Mouse (Mus musculus): ENCODE results near the gene Trim15. TPM values are rescaled to one million over a fixed set of nuclear protein-coding genes. Genes with fewer than 3 reads are reported as not detected.
A peak's percentile ranks its signal among the peaks of the same experiment; 100 is the strongest.

The Trim15 gene
- polyA plus RNA-seq, 1 experiment from 2014 or later = 0.22 TPM

- peak; percentile 44 for DNase-seq
- no peak for ATAC-seq (ENCODE audit: low read depth)
Observed at GRCm38 (mm10) chr17:36824005-36824404, 43.0 kb downstream of the Trim15 start.

GRCm38 (mm10) chr17:36811871-36812270, 55.1 kb downstream of the Trim15 start, which contains the start of gene H2-M10.6:
Gene H2-M10.6 (plus strand): TSS chr17:36812171.
- Histone ChIP-seq H3K36me3 (no peaks in the 10 kb centered on the region), H3K4me3 (replicated peaks) (no peak within 1 kb of the TSS), H3K27me3 (no peaks in the 10 kb centered on the region), H3K9ac (no peak within 1 kb of the TSS), H3K9me3 (replicated peaks) (no peaks in the 10 kb centered on the region), H3K27ac (no peak within 1 kb of the TSS), H3K4me2 (no peak within 1 kb of the TSS), H3K4me1 (replicated peaks) (no peaks in the 10 kb centered on the region)
- DNase-seq (no peak), ATAC-seq (ENCODE audit: low read depth) (no peak)

More at GRCm38 (mm10) chr17:36824005-36824404, 43.0 kb downstream of the Trim15 start:
- Histone ChIP-seq H3K4me2 (no peak overlapping the region), H3K27ac (no peak overlapping the region), H3K4me3 (replicated peaks) (no peak overlapping the region), H3K9ac (no peak overlapping the region), H3K36me3 (no peaks in the 10 kb centered on the region), H3K9me3 (replicated peaks) (no peaks in the 10 kb centered on the region), H3K27me3 (no peaks in the 10 kb centered on the region), H3K4me1 (replicated peaks) (no peaks in the 10 kb centered on the region; the same call in 1 of the 2 replicates)

Other genes with a start within 250 kb of the Trim15 start
- gene H2-M9, start 224.5 kb downstream of the Trim15 start, polyA plus RNA-seq (2015; fragmentation: Nextera tagmentation; extraction: Ambion mirVana) = not detected in 2 replicates
- not detected in 2 replicates for gene H2-M1, start 195.0 kb downstream of the Trim15 start, polyA plus RNA-seq (2015; fragmentation: Nextera tagmentation; extraction: Ambion mirVana)
- not detected in 2 replicates for gene H2-M10.5, start 94.3 kb downstream of the Trim15 start, polyA plus RNA-seq (2015; fragmentation: Nextera tagmentation; extraction: Ambion mirVana)
- not detected in 2 replicates for gene H2-M10.6, start 55.0 kb downstream of the Trim15 start, polyA plus RNA-seq (2015; fragmentation: Nextera tagmentation; extraction: Ambion mirVana)
- gene Trim26, start 30.1 kb downstream of the Trim15 start, polyA plus RNA-seq (2015; fragmentation: Nextera tagmentation; extraction: Ambion mirVana) = 12.1 and 12.4 TPM in 2 replicates
- 286 and 323 TPM in 2 replicates for gene Trim10, start 2.4 kb upstream of the Trim15 start, polyA plus RNA-seq (2015; fragmentation: Nextera tagmentation; extraction: Ambion mirVana)
- gene Trim40, start 22.9 kb upstream of the Trim15 start, polyA plus RNA-seq (2015; fragmentation: Nextera tagmentation; extraction: Ambion mirVana) = 0.17 TPM in 1 of 2 replicates, not detected in the other
- 0.09 TPM in 1 of 2 replicates, not detected in the other for gene Trim31, start 30.9 kb upstream of the Trim15 start, polyA plus RNA-seq (2015; fragmentation: Nextera tagmentation; extraction: Ambion mirVana)
- gene Rnf39, start 75.7 kb upstream of the Trim15 start, polyA plus RNA-seq (2015; fragmentation: Nextera tagmentation; extraction: Ambion mirVana) = not detected in 2 replicates
- 38.7 and 40.1 TPM in 2 replicates for gene Ppp1r11, start 84.5 kb upstream of the Trim15 start, polyA plus RNA-seq (2015; fragmentation: Nextera tagmentation; extraction: Ambion mirVana)
- 31.7 and 31.8 TPM in 2 replicates for gene Znrd1, start 91.3 kb upstream of the Trim15 start, polyA plus RNA-seq (2015; fragmentation: Nextera tagmentation; extraction: Ambion mirVana)
- 3.5 and 4.8 TPM in 2 replicates for gene Znrd1as, start 91.4 kb upstream of the Trim15 start, polyA plus RNA-seq (2015; fragmentation: Nextera tagmentation; extraction: Ambion mirVana)
- gene 2410137M14Rik, start 114.0 kb upstream of the Trim15 start, polyA plus RNA-seq (2015; fragmentation: Nextera tagmentation; extraction: Ambion mirVana) = not detected in 2 replicates
- not detected in 2 replicates for gene H2-M5, start 122.3 kb upstream of the Trim15 start, polyA plus RNA-seq (2015; fragmentation: Nextera tagmentation; extraction: Ambion mirVana)
- 4.6 TPM in 2 replicates for gene Zfp57, start 134.0 kb upstream of the Trim15 start, polyA plus RNA-seq (2015; fragmentation: Nextera tagmentation; extraction: Ambion mirVana)
- gene Mog, start 156.2 kb upstream of the Trim15 start, polyA plus RNA-seq (2015; fragmentation: Nextera tagmentation; extraction: Ambion mirVana) = not detected in 2 replicates
- gene Gabbr1, start 178.8 kb upstream of the Trim15 start, polyA plus RNA-seq (2015; fragmentation: Nextera tagmentation; extraction: Ambion mirVana) = 0.43 and 0.51 TPM in 2 replicates
- gene Olfr90, start 221.3 kb upstream of the Trim15 start, polyA plus RNA-seq (2015; fragmentation: Nextera tagmentation; extraction: Ambion mirVana) = not detected in 2 replicates
- gene Olfr91, start 231.1 kb upstream of the Trim15 start, polyA plus RNA-seq (2015; fragmentation: Nextera tagmentation; extraction: Ambion mirVana) = not detected in 2 replicates

Data from liver, embryonic 13.5 days (tissue).